Mouse (Mus musculus) c-Kit-positive CD71-positive TER-119-negative erythroid progenitor cells, embryonic 14.5 days (primary cell): Measurements from ENCODE around the gene Ccnb1ip1.
A peak's percentile ranks its signal among the peaks of the same experiment; 100 is the strongest.
"Not testable (repeated sequence)": the region's sequence is repeated elsewhere in the genome, so short reads cannot be mapped to it uniquely, and the experiment has no call there.

Experiments
- DNase-seq: peaks from one replicate; pipeline ENCODE4 v3.0.0-alpha.2; 2013; ENCODE audit warnings: low read depth

The Ccnb1ip1 gene

GRCm38 (mm10) chr14:50807487-50808072 lies at the start of gene Ccnb1ip1, which contains the start of gene Parp2:
TSS of gene Ccnb1ip1 (minus strand) at chr14:50807732.
TSS of gene Parp2 (plus strand) at chr14:50807841.
- DNase-seq = peak; percentile 95

- no peak for DNase-seq
These were observed 48.3 kb upstream of the Ccnb1ip1 start for GRCm38 (mm10) chr14:50855788-50856187.

- DNase-seq = peak; percentile 9
These were observed 29.7 kb upstream of the Ccnb1ip1 start for GRCm38 (mm10) chr14:50837236-50837635.

- DNase-seq = no peak
These were observed 26.9 kb upstream of the Ccnb1ip1 start for GRCm38 (mm10) chr14:50834435-50834834.

GRCm38 (mm10) chr14:50833964-50834363 lies 26.4 kb upstream of the Ccnb1ip1 start:
- no peak for DNase-seq

- DNase-seq = no peak
These were observed 22.3 kb upstream of the Ccnb1ip1 start for GRCm38 (mm10) chr14:50829878-50830277.

- no peak for DNase-seq
These were observed 19.0 kb upstream of the Ccnb1ip1 start for GRCm38 (mm10) chr14:50826579-50826978.

- DNase-seq = no peak
These were observed 16.7 kb upstream of the Ccnb1ip1 start for GRCm38 (mm10) chr14:50824219-50824618.

- no peak for DNase-seq
These were observed 15.7 kb upstream of the Ccnb1ip1 start for GRCm38 (mm10) chr14:50823240-50823639.

- no peak for DNase-seq
These were observed 5.5 kb upstream of the Ccnb1ip1 start for GRCm38 (mm10) chr14:50813060-50813459.

GRCm38 (mm10) chr14:50806469-50806868 lies 1.1 kb downstream of the Ccnb1ip1 start:
- not testable (repeated sequence) for DNase-seq

- DNase-seq = no peak
These were observed 2.8 kb downstream of the Ccnb1ip1 start for GRCm38 (mm10) chr14:50804683-50805082.

GRCm38 (mm10) chr14:50802843-50803562 lies 4.5 kb downstream of the Ccnb1ip1 start:
- DNase-seq = peak; percentile 87

GRCm38 (mm10) chr14:50802441-50802840 lies 5.1 kb downstream of the Ccnb1ip1 start:
- DNase-seq = no peak

GRCm38 (mm10) chr14:50799502-50800259 lies 7.9 kb downstream of the Ccnb1ip1 start:
- DNase-seq = no peak

GRCm38 (mm10) chr14:50798512-50798911 lies 9.0 kb downstream of the Ccnb1ip1 start:
- DNase-seq = no peak

GRCm38 (mm10) chr14:50796464-50796863 lies 11.1 kb downstream of the Ccnb1ip1 start:
- DNase-seq = no peak

- no peak for DNase-seq
These were observed 11.6 kb downstream of the Ccnb1ip1 start for GRCm38 (mm10) chr14:50795965-50796364.

GRCm38 (mm10) chr14:50795261-50795935 lies 12.1 kb downstream of the Ccnb1ip1 start:
- DNase-seq = no peak

- DNase-seq = no peak
These were observed 19.4 kb downstream of the Ccnb1ip1 start for GRCm38 (mm10) chr14:50788157-50788556.

GRCm38 (mm10) chr14:50785251-50785637 lies 22.3 kb downstream of the Ccnb1ip1 start, which contains the start of gene Ttc5:
TSS of gene Ttc5 (minus strand) at chr14:50785519.
- DNase-seq = peak; percentile 86
